Mouse (Mus musculus) stomach, postnatal 0 days (tissue): ENCODE measurements around the gene Prl8a2. TPM values are rescaled to one million over a fixed set of nuclear protein-coding genes. Genes with fewer than 3 reads are reported as not detected.

Experiments
- ATAC-seq: fragments of 200-750 bp; cut with Nextera tagmentation; 2 replicates; pipeline ENCODE4 v1.8.0; 2017; ENCODE audit not compliant: low FRiP score, low TSS enrichment
- DNase-seq: peaks from one replicate; pipeline ENCODE4 v3.0.0-alpha.2; 2016; ENCODE audit warnings: low spot score
- H3K27ac ChIP-seq: fragments of 300-500 bp; sonication (generic); replicated peaks from 2 replicates; pipeline ENCODE4 v1.5.1; 2014; ENCODE audit warnings: mild to moderate bottlenecking, control low read depth
- H3K27me3 ChIP-seq: fragments of 300-500 bp; sonication (generic); 2 replicates; pipeline ENCODE4 v1.6.1; 2014; ENCODE audit warnings: low read length; ENCODE audit not compliant: control insufficient read depth, insufficient read depth
- H3K36me3 ChIP-seq: fragments of 300-500 bp; sonication (generic); 2 replicates; pipeline ENCODE4 v1.6.1; 2014; ENCODE audit warnings: low read length, mixed read lengths; ENCODE audit not compliant: control insufficient read depth, insufficient read depth
- H3K4me1 ChIP-seq: fragments of 300-500 bp; sonication (generic); replicated peaks from 2 replicates; pipeline ENCODE4 v1.6.1; 2014; ENCODE audit warnings: antibody characterized with exemption; ENCODE audit not compliant: control insufficient read depth, insufficient read depth
- H3K4me2 ChIP-seq: fragments of 300-500 bp; sonication (generic); replicated peaks from 2 replicates; pipeline ENCODE4 v1.6.1; 2014; ENCODE audit warnings: low read depth, mild to moderate bottlenecking, control low read depth, moderate library complexity
- H3K4me3 ChIP-seq: fragments of 300-500 bp; sonication (generic); 2 replicates; pipeline ENCODE4 v1.5.1; 2014; ENCODE audit warnings: low read depth, low read length, control low read depth
- H3K9ac ChIP-seq: fragments of 300-500 bp; sonication (generic); 2 replicates; pipeline ENCODE4 v1.6.1; 2014; ENCODE audit warnings: mild to moderate bottlenecking, low read length, control low read depth, mixed read lengths
- H3K9me3 ChIP-seq: fragments of 300-500 bp; sonication (generic); 2 replicates; pipeline ENCODE4 v1.6.1; 2016; ENCODE audit warnings: low read length; ENCODE audit not compliant: control insufficient read depth
- CTCF ChIP-seq: IDR thresholded peaks from 2 replicates; pipeline ENCODE4 v1.5.1; 2016; ENCODE audit warnings: antibody characterized with exemption, low read depth, mild to moderate bottlenecking, moderate library complexity
- EP300 ChIP-seq: optimal IDR thresholded peaks from 2 replicates; pipeline ENCODE3; 2016; ENCODE audit warnings: antibody characterized with exemption
- WGBS: fragments of 180-500 bp; shearing (Covaris S2); extraction: QIAGEN DNeasy Blood & Tissue Kit; methylation state at CpG from one replicate; pipeline ENCODE4 v1.1.7; 2014; 5-methylcytosine and 5-hydroxymethylcytosine counted together
- polyA plus RNA-seq: library from polyadenylated mRNA; unstranded; fragments of >200 nt; fragmentation: Nextera tagmentation; extraction: Ambion mirVana; gene quantifications from 2 replicates; pipeline ENCODE4 v1.2.1, GENCODE M21; 2015

Prl8a2 gene
- polyA plus RNA-seq = not detected in 2 replicates

DNA sequence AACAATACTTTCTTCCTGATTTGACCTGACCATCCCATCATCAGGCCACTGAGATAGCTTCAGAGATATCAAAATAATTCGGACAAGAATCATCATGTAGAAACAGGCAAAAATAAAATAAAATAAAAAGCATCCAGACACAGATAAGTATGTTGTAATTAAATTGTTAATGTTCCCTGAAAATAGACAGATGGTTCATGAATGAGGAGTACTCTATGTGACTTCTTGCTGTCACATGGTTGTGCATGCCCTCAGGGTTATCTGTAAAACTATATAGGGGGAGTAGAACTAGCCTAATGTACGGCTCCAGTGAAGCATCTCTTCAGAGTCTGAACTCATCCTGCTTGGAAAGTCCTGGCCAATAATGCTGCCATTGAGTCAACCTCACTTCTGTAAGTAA is at the start of gene Prl8a2:
Prl8a2 (plus strand) TSS at position 301 of the 400 bp plus-strand sequence.
- no peaks in the 10 kb centered on the region for H3K9me3 ChIP-seq
- no peaks in the 10 kb centered on the region for H3K27me3 ChIP-seq

DNA sequence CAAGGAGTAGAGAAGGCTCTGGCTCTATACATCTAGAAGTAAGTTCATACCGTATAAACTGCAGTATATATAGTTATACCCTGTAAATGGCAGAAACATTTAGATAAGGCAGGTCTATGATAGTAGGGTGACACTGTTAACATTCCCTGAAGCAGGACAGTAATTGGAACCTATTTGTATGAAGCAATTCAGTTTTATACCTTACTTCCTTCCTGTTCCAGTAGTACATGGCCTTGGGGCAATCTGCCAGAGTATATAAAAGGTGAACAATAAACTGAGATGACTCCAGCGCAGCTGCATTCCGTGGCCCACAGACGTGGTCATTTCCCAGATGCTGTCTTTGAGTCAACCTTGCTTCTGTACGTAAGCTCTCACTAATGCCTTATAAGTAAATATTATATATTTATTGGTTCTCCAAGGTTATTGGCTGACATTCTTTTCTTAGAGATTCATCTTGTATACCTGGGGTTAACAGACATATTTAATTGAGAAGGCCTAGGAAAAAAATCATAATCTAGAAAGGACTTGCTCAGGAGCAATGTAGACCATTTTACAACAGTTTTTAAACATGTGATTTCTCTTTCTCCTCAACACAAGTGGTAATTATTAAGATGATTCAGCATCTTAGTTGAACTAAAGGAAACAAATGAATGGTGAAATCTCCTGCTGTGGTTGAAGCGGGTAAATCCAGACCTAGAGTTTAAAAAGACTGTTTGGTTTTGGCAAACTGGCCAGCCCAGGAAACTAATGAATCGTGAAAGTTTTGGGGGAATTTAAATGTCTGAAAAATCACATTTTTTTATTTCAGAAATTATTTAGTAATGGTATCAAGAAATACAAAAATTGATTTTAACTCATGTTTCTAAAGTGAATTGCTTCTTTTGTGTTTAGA is 32.9 kb upstream of the Prl8a2 start, which contains the start of gene Prl6a1:
Prl6a1 (plus strand) TSS at position 294 of the 892 bp plus-strand sequence.
- ATAC-seq (no peak), DNase-seq (no peak)
- no peak within 1 kb of the TSS for H3K9ac ChIP-seq
- H3K9me3 ChIP-seq = no peaks in the 10 kb centered on the region
- H3K36me3 ChIP-seq = no peaks in the 10 kb centered on the region
- H3K4me1 ChIP-seq = no peaks in the 10 kb centered on the region
- no peak within 1 kb of the TSS for H3K4me3 ChIP-seq
- H3K27me3 ChIP-seq = no peaks in the 10 kb centered on the region
- TF ChIP-seq EP300 = no peak
- no peak for TF ChIP-seq CTCF
- WGBS = 65% methylated on average over 7 of the region's 7 CpGs
- H3K27ac ChIP-seq = no peak within 1 kb of the TSS
- H3K4me2 ChIP-seq = no peak within 1 kb of the TSS

More for the DNA sequence above, at the start of gene Prl8a2:
- H3K4me3 ChIP-seq = no peak within 1 kb of the TSS
- no peaks in the 10 kb centered on the region for H3K36me3 ChIP-seq
- no peak within 1 kb of the TSS for H3K27ac ChIP-seq
- TF ChIP-seq CTCF (no peak), EP300 (no peak)
- DNase-seq = no peak
- H3K4me1 ChIP-seq = no peaks in the 10 kb centered on the region
- WGBS = 78% methylated on average over 2 of the region's 2 CpGs
- no peak within 1 kb of the TSS for H3K9ac ChIP-seq
- no peak for ATAC-seq
- no peak within 1 kb of the TSS for H3K4me2 ChIP-seq

DNA sequence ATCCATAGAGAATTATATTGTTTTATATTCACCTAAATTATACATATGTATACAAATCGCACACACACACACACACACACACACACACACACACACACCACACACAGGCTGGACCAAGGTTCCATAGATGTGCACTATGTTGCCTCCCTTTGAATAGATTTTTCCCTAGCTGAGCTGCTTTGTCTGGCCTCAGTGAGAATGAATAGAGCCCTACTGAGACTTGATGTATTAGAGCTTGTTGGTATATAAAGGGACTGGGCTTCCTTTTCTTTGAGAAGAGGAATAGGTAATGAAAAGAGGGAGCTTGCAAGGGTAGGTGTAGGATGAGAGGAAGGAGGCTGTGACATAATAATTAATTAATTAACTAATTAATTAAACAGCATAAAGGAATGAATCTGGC is 10.5 kb upstream of the Prl8a2 start:
- no peaks in the 10 kb centered on the region for H3K27me3 ChIP-seq
- 94% methylated on average over 1 of the region's 1 CpGs for whole genome bisulfite sequencing
- TF ChIP-seq CTCF = no peak
- TF ChIP-seq EP300 = no peak
- H3K9ac ChIP-seq = no peak overlapping the region
- no peaks in the 10 kb centered on the region for H3K4me1 ChIP-seq
- H3K4me2 ChIP-seq = no peak overlapping the region
- H3K36me3 ChIP-seq = no peaks in the 10 kb centered on the region
- no peaks in the 10 kb centered on the region for H3K9me3 ChIP-seq
- ATAC-seq (no peak), DNase-seq (no peak)
- H3K4me3 ChIP-seq = no peak overlapping the region
- no peak overlapping the region for H3K27ac ChIP-seq

- WGBS = 34% methylated on average over 3 of the region's 3 CpGs
- Histone ChIP-seq H3K4me1 (no peaks in the 10 kb centered on the region), H3K4me3 (no peak overlapping the region), H3K27me3 (no peaks in the 10 kb centered on the region), H3K36me3 (no peaks in the 10 kb centered on the region), H3K9me3 (no peaks in the 10 kb centered on the region), H3K27ac (no peak overlapping the region), H3K9ac (no peak overlapping the region), H3K4me2 (no peak overlapping the region)
- TF ChIP-seq EP300 = no peak
- no peak for TF ChIP-seq CTCF
- no peak; the same call in 1 of the 2 replicates for ATAC-seq
- no peak for DNase-seq
These were observed 2.7 kb upstream of the Prl8a2 start for GRCm38 (mm10) chr13:27342733-27343275.

- H3K9me3 ChIP-seq = no peaks in the 10 kb centered on the region
- no peaks in the 10 kb centered on the region for H3K4me1 ChIP-seq
- H3K27ac ChIP-seq = no peak within 1 kb of the TSS
- no peak within 1 kb of the TSS for H3K9ac ChIP-seq
- H3K4me3 ChIP-seq = no peak within 1 kb of the TSS
- 71% methylated on average over 6 of the region's 6 CpGs for WGBS
- no peaks in the 10 kb centered on the region for H3K36me3 ChIP-seq
- TF ChIP-seq EP300 = no peak
- TF ChIP-seq CTCF = no peak
- H3K27me3 ChIP-seq = no peaks in the 10 kb centered on the region
- ATAC-seq (no peak), DNase-seq (no peak)
- no peak within 1 kb of the TSS for H3K4me2 ChIP-seq
These were observed 45.3 kb downstream of the Prl8a2 start, which contains the start of gene Prl2b1 for GRCm38 (mm10) chr13:27390746-27391145. Prl2b1 (minus strand) TSS chr13:27390846.
